Mouse (Mus musculus) layer of hippocampus, adult 8-10 months (tissue): ENCODE results near the gene Celsr3. TPM values are rescaled to one million over a fixed set of nuclear protein-coding genes. Genes with fewer than 3 reads are reported as not detected.

ENCODE experiments used
- DNase-seq, 2 experiments: peaks; one replicate each; pipeline ENCODE4 v3.0.0; 2022; ENCODE audit warnings: low spot score in 2 of 2
- total RNA-seq, 4 experiments: library from RNA; stranded (reverse); gene quantifications; 2 replicates each; pipeline ENCODE4 v1.2.4; 2022

Celsr3 gene
- total RNA-seq, 4 experiments from 2014 or later: 52.5 to 77.9 (median 69.6) TPM

DNA sequence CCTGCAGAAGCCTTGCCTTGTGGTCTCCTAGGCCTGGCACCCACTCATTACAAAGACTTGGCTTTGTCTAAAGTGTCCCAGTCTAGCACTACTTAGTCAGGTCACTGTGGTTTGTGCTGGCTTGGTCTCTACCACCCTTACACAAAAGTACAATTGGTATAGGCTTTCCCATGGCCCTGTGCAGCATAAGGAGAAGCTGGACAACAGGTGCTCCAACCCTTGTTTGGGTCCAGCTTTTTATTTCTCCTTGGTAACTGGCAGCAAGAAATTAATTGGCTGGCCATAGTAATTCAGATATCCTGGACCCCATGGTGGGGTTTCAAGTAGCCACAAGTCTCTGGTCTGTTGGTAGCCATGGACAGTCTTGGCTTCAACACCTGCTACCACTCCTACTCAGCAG lies 19.7 kb upstream of the Celsr3 start:
- DNase-seq: no peak

DNA sequence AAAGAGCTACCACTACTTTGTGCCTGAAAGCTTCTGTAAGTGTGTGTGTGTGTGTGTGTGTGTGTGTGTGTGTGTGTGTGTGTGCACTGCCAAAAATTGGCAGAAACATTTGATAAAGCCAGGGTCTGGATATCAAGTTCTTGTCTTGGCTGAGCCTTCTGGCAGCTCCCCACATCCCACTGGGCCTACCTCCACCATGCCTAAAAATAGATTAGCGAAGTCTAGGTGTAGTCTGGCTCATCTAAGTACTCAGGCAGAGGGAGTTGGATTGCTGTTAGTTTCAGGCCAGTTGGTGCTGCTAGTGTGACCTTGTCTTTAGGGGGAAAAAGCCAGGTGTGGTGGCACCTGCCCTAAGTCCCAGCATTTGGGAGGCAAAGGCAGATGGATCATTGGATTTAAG lies 19.3 kb upstream of the Celsr3 start:
- no peak for DNase-seq

DNA sequence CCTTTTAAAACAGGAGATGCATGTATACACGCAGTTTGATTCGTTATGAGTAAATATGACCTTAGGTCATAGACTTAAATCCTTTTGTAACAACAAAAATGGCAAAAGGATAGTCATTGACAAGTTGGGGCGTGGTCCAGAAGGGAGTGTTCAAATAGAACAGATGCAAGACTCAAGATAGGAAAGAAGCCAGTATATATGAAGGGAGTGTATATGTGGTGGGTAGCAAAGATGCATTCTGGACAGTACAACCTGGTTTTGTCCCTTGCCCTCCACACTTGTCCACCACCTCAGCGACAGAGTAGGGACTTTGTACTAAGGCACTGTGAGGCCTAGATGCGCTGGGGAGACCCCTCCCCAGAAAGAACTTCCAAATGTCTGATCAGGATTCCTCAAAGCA lies 18.4 kb upstream of the Celsr3 start:
- DNase-seq: no peak

DNA sequence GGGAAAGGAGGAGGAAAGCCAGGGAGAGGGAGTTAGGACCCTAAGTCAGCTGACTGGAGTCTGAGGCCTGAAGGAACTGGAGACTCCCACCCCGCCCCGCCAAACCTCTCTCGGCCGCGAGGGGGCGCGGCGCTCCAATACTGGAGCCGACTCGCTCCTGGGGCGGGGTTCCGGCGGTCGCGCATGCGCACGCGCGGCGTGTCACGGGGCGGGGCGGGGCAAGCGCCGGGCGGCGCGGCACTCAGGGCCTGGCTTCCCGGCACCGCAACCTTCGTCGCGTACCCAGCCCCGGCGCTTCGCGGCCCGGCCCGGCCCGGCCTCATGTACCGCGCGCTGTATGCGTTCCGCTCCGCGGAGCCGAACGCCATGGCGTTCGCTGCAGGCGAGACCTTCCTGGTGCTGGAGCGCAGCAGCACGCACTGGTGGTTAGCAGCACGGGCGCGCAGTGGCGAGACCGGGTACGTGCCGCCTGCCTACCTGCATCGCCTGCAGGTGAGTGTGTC lies 17.9 kb upstream of the Celsr3 start, which contains the start of gene Nckipsd:
Nckipsd (plus strand) TSS at position 206 of the 503 bp plus-strand sequence.
- peak; percentile 81 to 92 for DNase-seq

DNA sequence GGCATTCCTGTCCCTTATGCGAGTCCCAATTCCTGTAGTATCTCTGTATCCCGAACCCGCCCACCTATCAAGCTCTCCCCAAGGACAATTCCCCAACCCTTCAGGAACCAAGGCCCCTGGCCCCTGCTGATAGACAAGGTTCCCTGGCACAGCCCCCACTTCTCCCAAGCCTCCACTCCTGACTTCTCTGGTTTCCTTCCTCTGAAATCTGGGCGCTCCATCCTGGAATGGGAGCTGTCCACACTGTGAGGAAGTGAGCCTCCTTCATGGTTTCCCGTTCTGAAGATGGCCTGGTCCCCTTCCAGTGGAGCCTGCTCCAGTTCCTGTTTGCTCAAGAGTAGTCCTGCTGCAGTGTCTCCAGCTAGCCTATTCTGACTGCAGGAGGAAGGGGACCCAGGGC lies 16.9 kb upstream of the Celsr3 start:
- DNase-seq: no peak

DNA sequence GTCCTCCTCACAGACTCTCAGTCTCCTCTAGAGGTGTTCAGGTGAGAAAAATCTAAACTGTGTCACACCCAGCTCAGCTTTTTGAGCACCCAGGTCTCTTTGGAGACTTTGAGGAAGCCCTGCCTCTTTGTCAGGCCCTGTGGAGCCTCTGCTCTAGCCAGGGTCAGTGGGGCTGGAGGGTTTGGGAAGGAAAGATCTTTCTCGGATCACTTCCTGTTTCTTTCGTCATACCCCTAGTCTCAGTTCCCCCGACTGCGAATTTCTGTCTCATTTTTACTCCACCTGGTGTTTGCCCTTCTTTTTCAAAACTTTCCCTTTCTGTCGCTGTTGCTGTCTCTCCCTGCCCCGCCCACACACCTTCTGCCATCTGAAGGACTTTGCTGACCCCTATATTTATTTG lies 16.4 kb upstream of the Celsr3 start:
- no peak for DNase-seq

DNA sequence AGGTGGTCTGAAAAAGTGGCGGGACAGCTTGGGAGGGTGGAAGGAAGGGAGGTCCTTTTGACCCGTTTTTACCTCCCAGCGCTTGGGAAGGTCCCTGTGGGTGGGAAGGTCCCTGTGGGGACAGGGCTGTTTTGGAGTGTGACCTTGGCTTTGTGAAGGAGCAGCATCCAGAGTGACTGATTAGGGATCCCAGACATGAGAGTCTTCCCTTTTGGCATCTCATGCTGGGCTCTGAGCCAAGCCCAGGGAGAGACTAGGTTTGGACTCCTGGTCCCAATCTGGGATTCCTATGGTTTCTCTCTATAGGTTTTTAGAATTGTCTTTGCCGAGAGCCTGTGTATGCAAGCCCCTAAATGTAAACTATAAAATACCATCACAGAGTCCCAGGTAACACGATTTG lies 15.6 kb upstream of the Celsr3 start:
- DNase-seq: no peak

DNA sequence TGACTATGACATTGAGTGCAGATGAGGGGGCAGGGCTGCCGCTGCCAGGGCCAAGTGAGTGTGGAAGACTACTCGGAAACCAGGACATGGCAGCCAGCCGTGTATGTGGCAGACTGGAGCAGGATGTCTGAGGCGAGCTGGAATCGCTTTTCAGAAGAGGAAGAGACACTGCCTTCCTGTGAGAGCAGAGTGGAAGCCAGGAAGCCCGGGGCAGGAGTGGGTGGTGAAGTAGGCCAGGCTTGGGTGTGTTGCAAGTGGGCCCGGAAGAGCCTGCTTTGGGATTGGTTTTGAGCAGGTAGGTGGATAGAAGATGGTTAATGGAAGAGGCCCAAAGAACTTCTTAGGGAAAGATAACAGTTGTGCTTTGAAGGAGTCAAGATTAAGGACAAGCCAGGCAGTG lies 10.6 kb upstream of the Celsr3 start:
- no peak for DNase-seq

DNA sequence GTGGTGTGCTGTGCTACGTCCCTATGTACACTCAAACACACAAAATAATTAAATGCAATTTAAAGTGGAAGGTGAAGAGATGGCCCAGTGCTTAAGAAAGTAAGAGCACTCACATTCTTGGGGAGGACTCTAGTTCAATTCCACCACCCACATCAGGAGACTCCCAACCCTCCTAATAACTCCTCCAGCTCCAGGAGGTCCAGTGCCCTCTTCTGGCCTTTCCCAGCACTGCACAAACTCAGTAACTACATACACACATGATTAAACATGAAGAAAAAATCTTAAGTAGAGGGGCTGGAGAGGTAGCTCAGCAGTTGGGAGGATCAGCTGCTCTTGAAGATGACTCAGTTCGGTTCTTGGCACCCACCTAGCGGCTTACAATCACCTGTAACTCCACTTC lies 6.6 kb upstream of the Celsr3 start:
- no peak for DNase-seq

DNA sequence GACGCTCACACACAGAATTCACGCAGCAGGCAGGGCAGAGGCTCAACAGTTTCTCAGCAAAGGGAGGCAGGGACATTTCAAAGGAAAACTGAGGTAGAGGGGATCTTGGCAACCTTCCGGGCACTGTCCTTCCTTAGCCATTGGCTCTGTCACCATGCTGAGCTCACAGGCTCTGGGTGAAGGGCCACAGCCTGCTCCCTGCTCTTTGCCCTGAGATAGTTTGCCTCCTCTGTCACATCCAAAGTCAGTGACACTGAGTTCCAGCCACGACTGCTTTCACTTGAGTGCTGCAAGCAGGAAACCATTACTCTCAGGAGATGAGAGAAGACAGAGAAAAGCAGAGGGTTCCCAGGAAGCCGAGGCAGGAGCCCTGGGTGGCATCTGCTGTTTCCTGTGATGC lies 6.0 kb upstream of the Celsr3 start:
- DNase-seq: no peak

DNA sequence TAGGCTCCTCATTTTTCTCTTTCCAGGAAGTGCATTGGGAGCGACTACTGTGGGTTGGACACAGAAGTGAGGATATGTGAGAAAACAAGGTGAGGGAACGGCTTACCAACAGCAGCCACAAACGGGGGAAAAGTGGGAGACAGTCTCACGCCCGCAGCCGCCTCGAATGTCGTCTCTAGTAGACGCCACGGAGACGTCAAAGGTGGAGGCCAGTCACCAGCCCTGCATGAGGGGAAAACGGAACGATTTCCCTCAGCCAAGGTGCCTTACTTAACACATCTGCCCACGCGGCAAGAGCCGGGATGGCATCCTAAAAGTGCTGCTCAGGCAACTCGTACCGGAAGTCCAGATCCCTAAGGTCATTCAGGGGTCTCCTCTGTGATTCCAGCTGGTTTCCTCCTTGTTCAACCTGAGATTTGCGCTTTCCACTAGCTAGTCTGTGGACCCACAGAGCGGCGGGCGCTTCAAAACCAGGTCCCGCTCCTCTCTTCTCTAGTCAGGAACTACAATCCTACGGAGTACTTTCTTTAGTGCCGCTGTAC lies 1.9 kb upstream of the Celsr3 start:
- DNase-seq: no peak

DNA sequence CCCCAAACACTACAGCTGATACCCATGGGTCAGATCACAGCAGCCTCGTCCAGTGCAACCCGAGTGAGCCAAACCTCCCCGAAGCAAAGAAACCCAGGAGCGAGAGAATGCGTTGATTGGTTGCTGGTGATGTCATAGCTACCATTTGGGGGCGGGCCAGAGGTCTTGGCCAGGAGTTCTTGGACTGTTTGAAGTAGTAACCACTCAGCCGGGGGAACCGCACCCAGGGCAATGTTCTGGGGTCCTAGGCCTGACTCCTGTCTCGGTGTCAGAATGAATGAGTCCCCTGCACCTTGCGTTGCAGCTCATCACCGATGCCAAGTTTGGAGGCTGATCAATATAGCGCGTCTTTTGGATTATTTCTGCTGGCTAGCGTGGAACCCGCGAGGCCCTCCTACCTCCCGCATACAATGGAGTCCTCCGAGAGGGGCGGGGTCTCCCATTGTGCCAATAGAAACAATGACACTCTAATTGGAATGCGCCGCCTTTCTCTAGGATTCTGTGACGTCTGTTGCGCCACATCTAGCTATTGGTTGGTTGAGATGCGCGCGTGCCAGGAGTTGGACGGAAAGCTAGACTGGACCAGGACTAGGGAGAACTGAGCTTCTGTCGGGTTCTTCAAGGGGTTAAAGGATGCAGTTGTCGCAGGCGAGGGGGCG lies 1.2 kb upstream of the Celsr3 start:
- peak; percentile 90 to 92 for DNase-seq

DNA sequence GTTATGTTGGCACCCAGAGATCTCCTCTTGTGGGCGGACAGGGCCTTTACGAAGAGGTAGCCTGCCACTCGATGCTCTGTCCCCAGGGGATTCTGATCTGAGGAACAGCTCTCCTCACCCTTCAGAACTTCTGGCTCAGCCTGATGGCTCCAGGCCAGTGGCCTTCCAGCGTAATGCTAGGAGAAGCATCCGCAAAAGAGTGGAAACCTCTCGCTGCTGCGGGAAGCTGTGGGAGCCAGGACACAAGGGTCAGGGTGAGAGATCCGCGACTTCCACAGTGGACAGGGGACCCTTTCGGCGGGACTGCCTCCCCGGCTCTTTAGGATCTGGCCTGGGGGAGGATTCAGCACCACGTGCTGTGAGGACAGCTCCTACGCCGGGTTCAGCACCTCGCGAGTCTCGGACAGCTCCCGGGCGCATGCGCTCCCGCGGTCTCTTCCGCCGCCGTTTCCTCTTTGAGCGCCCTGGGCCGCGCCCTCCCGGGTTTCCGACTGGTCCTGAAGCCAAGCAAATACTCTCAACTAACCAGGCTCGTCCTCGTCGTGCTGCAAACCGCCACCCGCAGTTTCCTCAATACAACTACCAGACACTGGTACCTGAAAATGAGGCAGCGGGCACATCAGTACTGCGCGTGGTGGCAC lies 700 bp downstream of the Celsr3 start:
- DNase-seq: peak in 1 of 2 experiments; percentile 65

DNA sequence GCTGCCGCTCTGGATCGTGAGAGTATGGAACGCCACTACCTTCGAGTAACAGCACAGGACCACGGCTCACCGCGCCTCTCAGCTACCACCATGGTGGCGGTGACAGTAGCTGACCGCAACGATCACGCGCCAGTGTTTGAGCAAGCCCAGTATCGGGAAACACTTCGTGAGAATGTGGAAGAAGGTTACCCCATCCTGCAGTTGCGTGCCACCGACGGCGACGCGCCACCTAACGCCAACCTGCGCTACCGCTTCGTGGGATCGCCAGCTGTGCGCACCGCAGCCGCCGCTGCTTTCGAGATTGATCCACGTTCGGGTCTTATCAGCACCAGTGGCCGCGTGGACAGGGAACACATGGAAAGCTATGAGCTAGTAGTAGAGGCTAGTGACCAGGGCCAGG lies 1.3 kb downstream of the Celsr3 start:
- no peak for DNase-seq

DNA sequence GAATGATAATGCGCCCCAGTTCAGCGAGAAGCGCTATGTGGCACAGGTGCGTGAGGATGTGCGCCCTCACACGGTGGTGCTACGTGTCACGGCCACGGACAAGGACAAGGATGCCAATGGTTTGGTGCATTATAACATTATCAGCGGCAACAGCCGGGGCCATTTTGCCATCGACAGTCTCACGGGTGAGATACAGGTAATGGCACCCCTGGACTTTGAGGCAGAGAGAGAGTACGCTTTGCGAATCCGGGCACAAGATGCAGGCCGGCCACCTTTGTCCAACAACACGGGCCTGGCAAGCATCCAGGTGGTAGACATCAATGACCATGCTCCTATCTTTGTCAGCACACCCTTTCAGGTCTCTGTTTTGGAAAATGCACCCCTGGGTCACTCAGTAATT lies 1.8 kb downstream of the Celsr3 start:
- no peak for DNase-seq

DNA sequence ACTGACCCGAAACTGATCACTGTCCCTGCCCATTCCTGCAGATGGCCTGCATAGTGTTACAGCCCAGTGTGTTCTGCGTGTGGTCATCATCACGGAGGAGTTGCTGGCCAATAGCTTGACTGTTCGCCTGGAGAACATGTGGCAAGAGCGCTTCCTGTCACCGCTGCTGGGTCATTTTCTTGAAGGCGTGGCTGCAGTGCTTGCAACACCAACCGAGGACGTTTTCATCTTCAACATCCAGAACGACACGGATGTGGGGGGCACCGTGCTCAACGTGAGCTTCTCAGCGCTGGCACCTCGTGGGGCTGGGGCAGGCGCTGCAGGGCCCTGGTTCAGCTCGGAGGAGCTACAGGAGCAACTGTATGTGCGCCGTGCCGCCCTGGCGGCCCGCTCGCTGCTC lies 5.5 kb downstream of the Celsr3 start:
- no peak for DNase-seq

DNA sequence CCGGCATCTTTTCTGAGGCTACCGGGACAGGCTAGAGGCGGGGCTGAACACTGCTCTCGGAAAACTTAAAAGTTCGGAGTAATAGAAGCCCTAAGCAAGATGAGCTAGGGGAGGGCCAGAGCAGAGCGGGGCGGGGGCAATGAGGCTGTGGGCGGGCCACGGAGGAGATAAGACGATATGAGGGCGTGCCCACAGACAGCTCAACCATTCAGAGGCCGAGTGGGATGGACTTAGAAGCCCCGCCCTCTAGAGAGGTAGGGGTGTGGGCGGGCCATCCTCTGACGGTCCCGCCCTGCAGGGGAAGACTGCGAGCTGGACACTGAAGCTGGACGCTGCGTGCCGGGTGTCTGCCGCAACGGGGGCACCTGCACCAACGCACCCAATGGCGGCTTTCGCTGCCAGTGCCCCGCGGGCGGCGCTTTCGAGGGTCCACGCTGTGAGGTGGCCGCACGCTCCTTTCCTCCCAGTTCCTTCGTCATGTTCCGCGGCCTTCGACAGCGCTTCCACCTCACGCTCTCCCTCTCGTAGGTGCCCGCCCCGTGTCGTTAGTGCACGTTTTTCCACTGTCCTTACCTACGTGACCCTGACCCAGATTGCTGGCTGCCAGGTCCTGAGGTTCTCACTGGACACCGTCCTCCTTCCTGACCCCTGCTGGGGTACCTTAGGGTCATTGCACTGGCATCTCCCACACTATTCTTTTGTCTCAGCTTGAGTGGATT lies 6.4 kb downstream of the Celsr3 start:
- DNase-seq: peak; percentile 63 to 72

DNA sequence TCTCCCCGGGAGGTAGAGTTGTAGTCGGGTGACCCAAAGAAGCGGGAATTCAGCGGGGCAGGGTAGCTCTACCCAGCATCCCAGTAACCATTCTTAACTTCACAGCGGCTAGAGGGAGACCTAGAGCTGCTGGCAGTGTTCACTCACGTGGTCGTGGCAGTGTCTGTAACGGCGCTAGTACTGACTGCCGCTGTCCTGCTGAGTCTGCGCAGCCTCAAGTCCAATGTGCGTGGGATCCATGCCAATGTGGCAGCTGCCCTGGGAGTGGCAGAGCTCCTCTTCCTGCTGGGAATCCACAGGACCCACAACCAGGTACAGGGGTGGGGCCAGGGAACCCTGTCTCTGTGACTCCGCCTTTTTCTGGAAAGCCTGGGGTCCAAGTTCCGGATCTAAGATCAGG lies 16.9 kb downstream of the Celsr3 start:
- peak; percentile 60 to 62 for DNase-seq

DNA sequence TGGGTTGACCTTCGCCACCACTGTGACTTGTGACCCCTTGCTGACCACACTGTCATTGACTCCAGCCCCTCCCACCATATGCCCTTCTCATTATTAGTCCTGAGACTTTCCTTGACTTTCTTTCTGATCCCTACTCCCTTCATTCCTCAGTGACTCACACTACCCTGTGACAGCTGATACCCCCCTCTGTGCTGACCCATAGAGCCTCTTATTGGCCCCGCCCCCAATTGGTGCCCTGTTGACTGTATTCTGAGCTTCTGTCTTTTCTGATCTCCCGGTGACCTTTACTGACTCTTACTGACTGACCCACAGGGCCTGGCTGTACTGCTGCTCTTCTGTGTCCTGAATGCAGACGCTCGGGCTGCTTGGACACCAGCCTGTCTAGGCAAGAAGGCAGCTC lies 19.3 kb downstream of the Celsr3 start:
- DNase-seq: no peak

DNA sequence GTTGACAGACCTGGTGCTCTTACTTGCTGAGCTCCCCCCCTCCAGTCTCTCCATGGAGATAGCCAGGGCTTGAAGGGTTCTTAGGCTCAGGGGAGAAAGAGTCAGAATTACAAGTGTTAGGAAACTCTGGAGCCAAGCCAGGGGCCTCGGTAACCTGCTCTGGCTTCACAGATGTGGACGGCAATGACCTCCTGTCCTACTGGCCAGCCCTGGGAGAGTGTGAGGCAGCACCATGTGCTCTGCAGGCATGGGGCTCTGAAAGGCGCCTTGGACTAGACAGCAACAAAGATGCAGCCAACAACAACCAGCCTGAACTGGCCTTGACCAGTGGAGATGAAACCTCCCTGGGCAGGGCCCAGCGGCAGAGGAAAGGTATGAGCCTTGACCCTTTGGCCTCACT lies 21.3 kb downstream of the Celsr3 start:
- no peak for DNase-seq

DNA sequence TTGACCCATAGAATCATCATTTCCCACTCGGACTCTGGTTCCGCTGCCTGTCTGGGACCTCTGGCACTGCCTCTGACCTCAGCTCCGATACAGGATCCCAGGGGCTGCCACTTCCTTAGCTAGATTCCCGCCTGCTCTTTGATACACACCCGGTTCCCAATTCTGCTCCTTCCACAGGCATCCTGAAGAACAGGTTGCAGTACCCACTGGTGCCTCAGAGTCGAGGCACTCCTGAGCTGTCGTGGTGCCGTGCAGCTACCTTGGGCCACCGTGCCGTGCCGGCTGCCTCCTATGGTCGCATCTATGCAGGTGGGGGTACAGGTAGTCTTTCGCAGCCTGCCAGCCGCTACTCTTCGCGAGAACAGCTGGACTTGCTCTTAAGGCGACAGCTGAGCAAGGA lies 22.3 kb downstream of the Celsr3 start:
- no peak for DNase-seq

DNA sequence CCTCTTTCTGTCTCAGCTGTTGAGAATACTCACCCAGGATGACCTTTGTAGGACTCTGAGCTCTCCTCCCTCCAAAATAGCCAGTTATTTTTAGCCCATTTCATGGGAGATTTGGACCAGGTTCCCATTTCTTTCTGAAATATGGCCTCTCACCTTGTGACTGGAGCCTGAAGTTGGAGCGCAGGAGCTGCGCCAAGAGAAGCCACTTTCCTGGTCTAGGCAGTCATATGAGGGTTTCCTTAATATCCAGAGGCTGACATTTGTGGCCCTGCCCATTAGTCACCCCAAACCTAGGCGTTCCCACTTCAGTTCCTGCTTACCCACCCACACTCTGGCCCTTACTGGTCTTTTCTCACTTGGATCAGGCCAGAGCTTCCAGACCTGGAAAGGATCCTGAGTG lies 26.9 kb downstream of the Celsr3 start, which contains the start of gene Slc26a6:
Slc26a6 (plus strand) TSS at position 308 of the 400 bp plus-strand sequence.
- DNase-seq: no peak
